Mouse (Mus musculus) bone marrow macrophage, adult 2 months (primary cell): ENCODE measurements at regions not wholly inside any gene's neighbourhood (a gene's known extent, or its start where the extent isn't known, plus 50 kb on each side); places are given as distances from the start of the nearest gene placed in this dataset.
"Not testable (repeated sequence)": the region's sequence is repeated elsewhere in the genome, so short reads cannot be mapped to it uniquely, and the experiment has no call there.

ENCODE experiments used
- CTCF ChIP-seq: IDR thresholded peaks from 2 replicates; pipeline ENCODE4 v1.5.1; 2012; ENCODE audit warnings: low read depth, mild to moderate bottlenecking, low read length, moderate library complexity
- POLR2A ChIP-seq: IDR thresholded peaks from 2 replicates; pipeline ENCODE4 v1.6.1; 2012; ENCODE audit warnings: mild to moderate bottlenecking, low read depth, low read length, borderline replicate concordance

DNA sequence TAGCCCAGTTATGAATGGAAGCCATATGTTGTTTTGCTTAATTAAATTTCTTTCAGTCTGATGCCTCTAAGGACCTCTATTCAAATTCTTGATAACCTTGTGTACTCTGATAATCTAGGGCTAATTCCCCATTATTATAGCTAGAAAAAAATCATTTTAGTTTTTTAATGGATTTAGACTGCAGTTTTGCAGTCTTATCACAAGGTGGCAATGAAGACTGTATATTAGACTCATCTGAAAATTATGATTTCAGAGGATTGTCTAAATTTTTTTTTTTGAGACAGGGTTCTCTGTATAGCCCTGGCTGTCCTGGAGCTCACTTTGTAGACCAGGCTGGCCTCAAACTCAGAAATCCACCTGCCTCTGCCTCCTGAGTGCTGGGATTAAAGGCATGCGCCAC, 1292.9 kb upstream of the Tacstd2 start:
- TF ChIP-seq POLR2A, CTCF: not testable (repeated sequence)
